Comparison of ENCODE assay signal across 8 mouse cellular contexts in genomic region chr10:77606855-77607254, GRCm38 (mm10). TPM values are rescaled to one million over a fixed set of nuclear protein-coding genes. Genes with fewer than 3 reads are reported as not detected.
DNase-seq lines count a peak whose midpoint lies in the region; ATAC-seq and TF ChIP-seq lines count a peak whose summit lies in the region.

No protein-coding gene starts in this region.

- no peak for TF ChIP-seq POLR2A in olfactory bulb, adult 2 months (IDR thresholded peaks at IDR 0.05; ENCODE audit: insufficient read depth, low read depth, low read length)

- peak overlapping the region; percentile 99 for H3K27ac ChIP-seq in gastrocnemius, adult 2 months
- peak overlapping the region; percentile 99 for H3K27ac ChIP-seq in forebrain, embryonic 10.5 days
- peak overlapping the region; percentile 98 for H3K27ac ChIP-seq in limb, embryonic 15.5 days
- peak overlapping the region; percentile 65 for H3K27ac ChIP-seq in olfactory bulb, adult 2 months (ENCODE audit: insufficient read depth, low read depth, low read length)

- peak overlapping the region; percentile 79 for H3K4me3 ChIP-seq in gastrocnemius, adult 2 months
- H3K4me3 ChIP-seq in forebrain, embryonic 10.5 days: peak overlapping the region; percentile 84
- peak overlapping the region; percentile 79 for H3K4me3 ChIP-seq in limb, embryonic 15.5 days
- peak overlapping the region; percentile 54 for H3K4me3 ChIP-seq in olfactory bulb, adult 2 months (ENCODE audit: insufficient read depth, low read depth, low read length)

- DNase-seq in gastrocnemius, adult 2 months: no peak
- DNase-seq in gastrocnemius, postnatal 36 days: no peak
- DNase-seq in B cell, adult 2 months: peak; percentile 61
- no peak for DNase-seq in forebrain, embryonic 10.5 days (ENCODE audit: extremely low spot score, low spot score)
- DNase-seq in frontal cortex, postnatal 25 days (ENCODE audit: low spot score in 2 of 2): no peak
- no peak for DNase-seq in left cerebral cortex, postnatal 25 days (ENCODE audit: low spot score in 2 of 2)

- ATAC-seq in limb, embryonic 15.5 days (ENCODE audit: insufficient number of reproducible peaks, low FRiP score, low TSS enrichment, low read depth): no peak

- H3K9me3 ChIP-seq in forebrain, embryonic 10.5 days: peaks cover 6% of the 10 kb centered on the region; the same call in 1 of the 2 replicates
- H3K9me3 ChIP-seq in limb, embryonic 15.5 days: no peaks in the 10 kb centered on the region

- peaks cover 47% of the 10 kb centered on the region for H3K36me3 ChIP-seq in forebrain, embryonic 10.5 days (replicated peaks)
- peaks cover 26% of the 10 kb centered on the region for H3K36me3 ChIP-seq in limb, embryonic 15.5 days

- no peak for TF ChIP-seq CTCF in gastrocnemius, adult 2 months (IDR thresholded peaks at IDR 0.05)
- TF ChIP-seq CTCF in olfactory bulb, adult 2 months (IDR thresholded peaks at IDR 0.05; ENCODE audit: insufficient read depth, low read depth, low read length): no peak

- intact Hi-C loops in gastrocnemius, adult 2 months (cut with DNase I): no loop called here
- intact Hi-C loops in gastrocnemius, postnatal 36 days (cut with DNase I): no loop called here
- intact Hi-C loops in left cerebral cortex, postnatal 25 days (cut with DNase I): loop anchor here (2.0 to 5.0 kb wide), 2 partner anchors 24 to 90 kb away; partner anchors contain the start of gene Fam207a

- peak overlapping the region; percentile 58 for H3K9ac ChIP-seq in limb, embryonic 15.5 days

- peaks cover 24% of the 10 kb centered on the region for H3K4me1 ChIP-seq in forebrain, embryonic 10.5 days
- peaks cover 33% of the 10 kb centered on the region for H3K4me1 ChIP-seq in limb, embryonic 15.5 days
- peaks cover 34% of the 10 kb centered on the region for H3K4me1 ChIP-seq in olfactory bulb, adult 2 months (ENCODE audit: control insufficient read depth, insufficient read depth, low read length)

- WGBS in forebrain, embryonic 10.5 days: 54% methylated on average over 7 of the region's 7 CpGs
- WGBS in limb, embryonic 15.5 days: 29% methylated on average over 7 of the region's 7 CpGs
- 28% methylated on average over 7 of the region's 7 CpGs for WGBS in olfactory bulb, adult 2 months

- no peaks in the 10 kb centered on the region for H3K27me3 ChIP-seq in forebrain, embryonic 10.5 days (ENCODE audit: poor library complexity, severe bottlenecking)
- H3K27me3 ChIP-seq in limb, embryonic 15.5 days: no peaks in the 10 kb centered on the region

- H3K4me2 ChIP-seq in limb, embryonic 15.5 days: peak overlapping the region; percentile 86

RNA-seq across cellular contexts. Expression of gene Gm49325, which starts 0.9 kb away (rescaled TPM):
- 1 to 10 TPM; 8.4 to 8.6 TPM for total RNA-seq in gastrocnemius, adult 2 months (2021)
- 1 to 10 TPM; 7.5 to 8.6 TPM for total RNA-seq in gastrocnemius, postnatal 36 days (2021)
- polyA plus RNA-seq in forebrain, embryonic 10.5 days (2016; fragmentation: Nextera tagmentation; extraction: Ambion mirVana): 3.1 and 3.4 TPM in 2 replicates
- 1.3 and 1.8 TPM in 2 replicates for polyA plus RNA-seq in limb, embryonic 15.5 days (2015; fragmentation: Nextera tagmentation; extraction: Ambion mirVana)
- not detected in 2 replicates for polyA plus RNA-seq in olfactory bulb, adult 2 months (2012; ENCODE audit: insufficient read depth, insufficient read length, low replicate concordance, missing spikeins)
- 10 to 100 TPM; 14.2 to 16.3 TPM for total RNA-seq in left cerebral cortex, postnatal 25 days (2021)

RNA-seq across cellular contexts. Expression of gene Sumo3, which starts 1.0 kb away (rescaled TPM):
- 10 to 100 TPM; 43.5 to 44.5 TPM for total RNA-seq in gastrocnemius, adult 2 months (2021)
- 10 to 100 TPM; 33.3 to 40.1 TPM for total RNA-seq in gastrocnemius, postnatal 36 days (2021)
- 439 and 448 TPM in 2 replicates for polyA plus RNA-seq in forebrain, embryonic 10.5 days (2016; fragmentation: Nextera tagmentation; extraction: Ambion mirVana)
- polyA plus RNA-seq in limb, embryonic 15.5 days (2015; fragmentation: Nextera tagmentation; extraction: Ambion mirVana): 343 and 347 TPM in 2 replicates
- polyA plus RNA-seq in olfactory bulb, adult 2 months (2012; ENCODE audit: insufficient read depth, insufficient read length, low replicate concordance, missing spikeins): 414 TPM in 1 of 2 replicates, not detected in the other
- total RNA-seq in left cerebral cortex, postnatal 25 days (2021): 100 to 1,000 TPM; 133 to 140 TPM

RNA-seq across cellular contexts. Expression of gene Ube2g2, which starts 15.2 kb away (rescaled TPM):
- total RNA-seq in gastrocnemius, adult 2 months (2021): 10 to 100 TPM; 95.4 to 100.0 TPM
- 10 to 100 TPM; 80.7 to 86.5 TPM for total RNA-seq in gastrocnemius, postnatal 36 days (2021)
- polyA plus RNA-seq in forebrain, embryonic 10.5 days (2016; fragmentation: Nextera tagmentation; extraction: Ambion mirVana): 102 and 104 TPM in 2 replicates
- 99.8 and 127 TPM in 2 replicates for polyA plus RNA-seq in limb, embryonic 15.5 days (2015; fragmentation: Nextera tagmentation; extraction: Ambion mirVana)
- not detected in 2 replicates for polyA plus RNA-seq in olfactory bulb, adult 2 months (2012; ENCODE audit: insufficient read depth, insufficient read length, low replicate concordance, missing spikeins)
- total RNA-seq in left cerebral cortex, postnatal 25 days (2021): 10 to 100 TPM; 43.7 to 51.3 TPM

RNA-seq across cellular contexts. Expression of gene Pttg1ip, which starts 25.3 kb away (rescaled TPM):
- 10 to 100 TPM; 30.5 to 36.5 TPM for total RNA-seq in gastrocnemius, adult 2 months (2021)
- 10 to 100 TPM; 26.6 to 30.1 TPM for total RNA-seq in gastrocnemius, postnatal 36 days (2021)
- 62.0 and 64.5 TPM in 2 replicates for polyA plus RNA-seq in forebrain, embryonic 10.5 days (2016; fragmentation: Nextera tagmentation; extraction: Ambion mirVana)
- 145 and 158 TPM in 2 replicates for polyA plus RNA-seq in limb, embryonic 15.5 days (2015; fragmentation: Nextera tagmentation; extraction: Ambion mirVana)
- not detected in 2 replicates for polyA plus RNA-seq in olfactory bulb, adult 2 months (2012; ENCODE audit: insufficient read depth, insufficient read length, low replicate concordance, missing spikeins)
- total RNA-seq in left cerebral cortex, postnatal 25 days (2021): 10 to 100 TPM; 71.0 to 87.6 TPM

Comparison
In these comparisons a context has a peak if more than half of its experiments do, and no peak if none do; other contexts are left out.
1. DNase-seq: peak in B cell, adult 2 months (2 of 2); none in gastrocnemius, adult 2 months (single experiment), gastrocnemius, postnatal 36 days (0 of 2), forebrain, embryonic 10.5 days (single experiment), frontal cortex, postnatal 25 days (0 of 2) and left cerebral cortex, postnatal 25 days (0 of 2).
2. Peak in every context shown above with its lines, with median percentiles within 50 percentile points of each other: H3K27ac ChIP-seq and H3K4me3 ChIP-seq.